Mouse (Mus musculus) kidney, adult 9 months (tissue): ENCODE measurements around the gene Polg2.
"Not testable (repeated sequence)": the region's sequence is repeated elsewhere in the genome, so short reads cannot be mapped to it uniquely, and the experiment has no call there.

ENCODE experiments used
- DNase-seq: peaks from one replicate; pipeline ENCODE4 v3.0.0; 2022

Polg2 gene

DNA sequence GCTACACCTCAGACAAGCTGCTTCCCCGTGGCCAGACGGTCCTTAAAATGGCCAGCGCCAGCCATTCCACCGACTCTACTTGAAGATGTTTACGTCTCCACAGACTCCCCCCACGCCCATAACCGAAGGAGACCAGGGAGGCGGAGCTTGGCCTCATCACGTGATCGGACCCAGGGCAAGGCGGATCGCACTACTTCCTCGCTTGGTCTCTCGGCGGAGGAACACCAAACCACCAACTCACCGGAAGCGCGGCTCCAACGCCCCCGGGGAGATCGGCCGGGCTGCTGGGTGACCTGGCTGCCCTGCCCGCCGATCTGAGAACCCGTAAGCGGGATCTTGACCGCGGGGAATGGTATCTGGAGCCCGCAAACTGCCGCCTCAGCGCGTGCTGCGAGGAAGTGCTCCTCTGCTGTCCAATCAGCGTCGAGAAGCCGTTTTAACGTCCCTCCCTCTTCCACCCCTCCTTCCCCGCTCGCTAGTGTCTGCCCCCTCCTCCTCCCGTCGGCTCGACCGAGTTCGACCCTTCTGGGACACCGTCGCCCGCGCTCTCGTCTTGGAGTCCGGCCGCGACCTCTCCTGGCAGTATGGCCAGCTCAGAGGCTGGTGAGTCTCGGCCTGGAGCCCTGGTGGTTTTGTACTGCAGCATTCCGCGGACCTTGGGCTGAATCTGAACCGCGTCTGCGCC is 9.6 kb upstream of the Polg2 start, which contains the start of the genes Ddx5 and Cep95:
TSS of gene Ddx5 (minus strand) at position 411 of the 685 bp plus-strand sequence.
TSS of gene Cep95 (plus strand) at position 478 of the 685 bp plus-strand sequence.
- peak; percentile 99 for DNase-seq

DNA sequence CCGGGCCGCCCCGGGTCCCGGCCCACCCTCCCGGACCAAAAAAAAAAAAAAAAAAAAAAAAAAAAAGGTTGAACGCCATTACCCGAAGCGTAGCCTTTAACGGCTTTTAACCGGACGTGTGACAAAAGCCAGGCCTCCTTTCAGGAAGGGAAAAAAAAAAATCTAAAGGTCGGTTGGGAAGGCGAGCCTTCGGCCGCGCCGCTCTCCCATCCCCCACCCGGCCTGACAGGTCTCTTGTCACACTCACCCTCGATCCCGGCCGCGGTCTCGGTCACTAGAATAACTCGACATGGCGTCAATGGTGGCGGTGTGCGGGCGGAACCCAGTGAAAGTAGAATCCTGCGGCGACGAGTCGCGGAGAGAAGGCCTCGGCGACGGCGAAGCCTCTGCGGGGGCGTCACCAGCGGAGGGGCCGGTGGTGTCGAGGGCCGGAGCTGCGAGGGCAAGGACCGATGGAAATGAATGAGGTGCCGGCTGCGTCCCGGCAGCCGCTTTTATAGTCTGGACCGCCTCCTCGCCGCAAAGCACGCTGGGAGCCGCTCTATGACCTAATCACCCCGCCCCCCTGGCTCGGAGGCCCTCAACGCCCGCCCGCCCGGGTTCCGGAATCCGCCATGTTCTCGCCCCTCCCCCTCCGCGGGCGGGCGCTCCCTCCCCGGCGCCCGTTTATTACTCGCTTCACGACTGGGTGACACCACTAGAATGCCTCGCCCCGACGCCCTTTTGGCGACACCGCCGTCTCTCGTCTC is 8.9 kb upstream of the Polg2 start:
- peak; percentile 98 for DNase-seq

GRCm38 (mm10) chr11:106787131-106788025 is 8.0 kb upstream of the Polg2 start:
- peak; percentile 97 for DNase-seq

DNA sequence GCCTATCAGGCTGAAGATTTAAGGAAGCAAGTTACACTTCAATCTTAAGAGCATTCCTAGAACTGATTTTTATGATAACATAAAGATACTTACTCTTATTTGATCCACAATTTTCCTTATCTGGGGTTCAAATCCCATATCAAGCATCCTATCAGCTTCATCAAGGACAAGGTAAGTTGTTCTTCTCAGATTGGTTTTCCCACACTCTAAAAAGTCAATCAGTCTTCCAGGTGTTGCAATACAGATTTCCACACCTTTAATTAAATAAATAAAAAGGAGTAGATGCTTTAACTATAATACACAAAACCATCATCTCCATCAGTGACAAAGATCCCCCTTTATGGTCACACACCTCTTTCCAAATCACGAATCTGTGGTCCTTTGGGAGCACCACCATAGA is 5.7 kb upstream of the Polg2 start:
- DNase-seq: no peak

- DNase-seq: no peak
Observed at GRCm38 (mm10) chr11:106784476-106784875, 5.1 kb upstream of the Polg2 start.

DNA sequence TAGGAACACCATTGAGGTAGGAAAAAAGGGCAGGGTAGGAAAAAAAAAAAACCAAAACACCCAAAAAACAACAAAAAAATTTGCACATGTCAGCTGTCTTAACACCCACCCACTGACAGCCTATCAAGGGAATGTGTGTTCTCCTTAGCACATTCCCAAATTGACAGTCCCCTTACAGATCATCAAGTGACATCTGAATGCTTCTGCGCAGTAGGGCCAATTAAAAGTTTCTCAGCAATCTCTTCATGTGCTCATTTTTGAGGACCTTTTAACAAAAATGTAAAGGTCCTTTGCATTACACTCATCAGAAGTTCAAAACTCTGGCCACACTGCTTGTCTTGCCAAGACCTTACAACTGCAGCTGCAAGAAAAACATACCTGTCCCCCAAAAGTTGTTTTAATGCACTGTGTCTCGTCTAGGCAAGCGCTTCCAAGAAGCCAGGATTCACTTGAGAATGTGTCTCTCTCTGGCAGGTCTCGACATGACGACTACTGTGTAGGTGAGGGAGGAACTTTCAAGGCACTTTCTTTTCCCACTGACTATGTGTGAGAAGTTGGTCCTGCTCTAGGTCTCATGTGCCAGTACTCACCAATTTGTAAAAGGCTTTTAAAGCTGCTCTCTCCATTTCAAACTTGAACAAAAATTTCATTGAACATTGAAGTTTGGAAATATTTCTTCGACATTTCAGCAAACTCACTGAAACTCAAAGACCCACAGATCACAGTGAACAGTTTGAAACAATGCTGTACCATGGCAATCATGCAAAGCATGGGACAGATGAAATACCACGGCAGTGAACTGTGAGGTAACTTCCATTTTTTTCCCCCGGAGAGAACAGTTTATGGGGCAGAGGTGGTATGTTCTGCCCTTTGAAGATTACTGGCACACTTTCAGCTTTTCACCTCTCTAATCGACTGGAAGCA is 3.8 kb upstream of the Polg2 start:
- DNase-seq: no peak

- DNase-seq: not testable (repeated sequence)
Observed at GRCm38 (mm10) chr11:106782271-106782670, 2.9 kb upstream of the Polg2 start.

DNA sequence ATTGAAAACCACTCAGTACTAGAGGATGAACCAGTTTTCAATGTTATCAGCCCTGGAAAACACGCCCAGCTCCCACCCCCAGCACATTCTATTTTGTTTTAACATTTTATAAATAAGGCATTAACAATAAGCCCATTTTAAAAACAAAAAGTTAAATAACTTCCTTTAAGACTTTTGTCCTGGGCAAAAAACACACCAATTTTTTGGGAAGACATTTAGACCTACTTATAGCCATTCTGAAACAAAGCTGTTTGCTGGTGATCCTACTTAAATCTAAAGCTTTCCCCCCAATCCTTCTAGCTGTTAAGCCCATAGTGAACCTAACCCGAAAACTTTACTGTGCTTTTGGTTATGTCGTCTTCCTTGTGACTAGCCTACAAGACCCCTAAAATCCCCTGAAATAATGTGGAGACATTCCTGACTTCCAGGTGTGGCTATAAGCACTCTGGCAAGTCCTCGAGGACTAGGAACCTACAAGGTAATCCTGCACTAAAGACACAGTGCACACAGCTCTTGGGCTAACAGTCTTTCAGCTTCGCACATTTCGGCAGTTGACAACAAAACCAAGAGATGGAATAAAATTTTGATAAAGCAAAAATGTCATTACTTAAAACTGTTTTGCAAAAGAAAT is 1.4 kb upstream of the Polg2 start:
- DNase-seq: no peak

DNA sequence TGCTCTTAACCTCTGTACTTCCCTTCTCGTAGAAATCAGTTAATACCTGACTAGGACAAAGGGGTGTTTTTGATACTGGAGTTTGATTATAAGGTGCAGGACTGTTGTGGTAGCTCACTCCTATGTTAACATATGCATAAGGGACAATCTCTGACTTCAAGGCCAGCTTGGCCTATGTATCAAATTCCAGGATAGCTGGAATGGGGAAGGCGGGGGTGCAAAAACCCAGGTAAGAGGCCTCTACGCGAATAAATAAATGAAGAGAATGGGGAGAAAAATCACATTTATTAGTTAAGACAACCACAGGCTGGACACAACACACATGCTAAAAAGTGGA is 720 bp upstream of the Polg2 start:
- no peak for DNase-seq

DNA sequence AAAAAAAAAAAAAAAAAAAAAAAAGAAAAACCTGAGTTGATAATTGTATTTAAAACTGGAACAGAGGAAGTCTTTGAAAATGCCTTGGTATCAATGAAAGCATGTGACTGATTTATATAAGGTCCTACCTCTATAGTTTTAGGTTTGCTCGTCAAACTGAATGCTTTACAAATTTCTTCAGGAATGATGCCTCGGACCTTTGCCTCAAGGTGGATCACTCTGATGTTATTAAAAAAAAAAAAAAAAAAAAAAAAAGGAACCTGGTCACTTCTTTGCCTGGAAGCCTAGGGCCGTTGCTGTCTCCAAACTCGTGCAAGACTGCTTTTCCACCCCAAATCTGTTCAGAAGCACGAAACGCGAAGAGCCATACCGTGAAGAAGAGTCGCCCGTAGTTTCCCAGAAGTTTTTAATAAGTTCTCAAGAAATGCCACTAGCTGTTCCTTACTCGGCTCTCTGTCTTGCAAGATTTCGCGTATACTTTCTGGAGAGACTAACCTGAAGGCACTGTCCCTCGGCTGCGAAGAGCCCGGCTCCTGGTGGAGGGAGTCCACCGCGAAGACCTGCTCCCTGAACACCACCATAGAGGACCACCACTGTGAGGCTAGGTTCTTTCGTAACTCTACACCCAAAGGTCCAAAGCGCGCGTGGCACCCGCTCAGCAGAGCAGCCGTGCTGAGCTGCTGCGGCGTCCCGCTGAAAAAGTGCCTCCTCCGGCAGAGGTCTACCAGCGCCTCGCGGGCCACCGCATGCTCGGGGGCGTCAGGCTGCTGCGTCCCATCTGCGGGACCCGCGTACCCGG is 549 bp downstream of the Polg2 start:
- no peak for DNase-seq

GRCm38 (mm10) chr11:106778132-106778531 is 1.2 kb downstream of the Polg2 start:
- no peak for DNase-seq

GRCm38 (mm10) chr11:106777395-106777794 is 1.9 kb downstream of the Polg2 start:
- DNase-seq: peak; percentile 65

- peak; percentile 79 for DNase-seq
Observed at GRCm38 (mm10) chr11:106776960-106777359, 2.4 kb downstream of the Polg2 start.

- no peak for DNase-seq
Observed at GRCm38 (mm10) chr11:106773061-106773460, 6.3 kb downstream of the Polg2 start.

DNA sequence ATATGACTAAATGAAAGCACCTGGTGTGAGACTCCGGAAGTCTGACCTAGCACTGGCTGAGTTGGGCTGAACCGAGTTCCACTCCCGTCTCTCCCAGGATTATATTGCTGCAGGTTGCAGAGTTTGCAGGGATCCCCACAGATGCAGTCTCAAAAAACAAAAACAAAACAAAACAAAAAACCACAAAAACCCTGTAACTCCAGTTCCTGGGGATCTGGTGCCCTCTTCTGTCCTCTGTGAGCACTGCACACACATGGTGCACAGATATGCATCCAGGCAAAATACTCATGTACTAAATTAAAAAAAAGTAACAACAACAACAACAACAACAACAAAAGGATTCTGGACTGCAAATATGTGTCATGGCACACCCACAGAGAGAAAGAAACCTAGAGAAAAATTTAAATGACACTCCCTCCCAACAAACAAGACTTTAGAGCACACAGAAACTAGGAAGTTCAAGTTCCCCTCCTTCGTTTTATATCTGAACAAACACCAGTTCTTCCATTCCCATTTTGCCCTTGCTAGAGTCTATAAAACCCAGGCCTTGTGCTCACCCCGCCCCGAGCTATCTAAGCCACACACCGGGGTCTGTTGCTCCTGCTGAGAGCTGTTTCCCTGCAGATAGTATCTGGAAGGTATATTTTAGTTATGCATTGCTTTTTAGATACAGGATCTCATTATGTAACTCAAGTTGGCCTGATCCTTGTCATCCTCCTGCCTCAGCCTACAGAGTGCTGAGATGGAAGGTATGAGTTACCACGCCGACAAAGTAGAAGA is 9.0 kb downstream of the Polg2 start:
- DNase-seq: no peak

- DNase-seq: no peak
Observed at GRCm38 (mm10) chr11:106767516-106767915, 11.8 kb downstream of the Polg2 start.

GRCm38 (mm10) chr11:106766611-106767162 is 12.7 kb downstream of the Polg2 start:
- DNase-seq: no peak

DNA sequence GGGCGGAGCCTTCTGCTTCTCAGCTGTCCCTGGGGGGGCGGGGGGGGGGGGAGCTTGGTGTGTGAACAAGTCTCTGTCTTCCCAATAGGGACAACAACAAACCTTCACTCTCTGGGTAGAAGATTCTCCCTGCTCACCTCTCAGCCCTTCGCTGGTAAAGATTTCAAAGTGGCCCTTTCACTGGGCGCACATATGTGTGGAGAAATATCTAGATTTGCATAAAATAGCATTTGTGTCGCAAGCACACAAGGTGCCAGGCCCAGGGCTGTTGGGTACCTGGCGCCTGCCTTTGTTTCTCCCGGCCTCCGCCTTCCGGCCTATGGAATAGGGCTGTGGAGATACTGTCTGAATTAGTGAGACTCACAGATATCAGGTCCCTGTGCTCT is 16.5 kb downstream of the Polg2 start:
- DNase-seq: no peak

DNA sequence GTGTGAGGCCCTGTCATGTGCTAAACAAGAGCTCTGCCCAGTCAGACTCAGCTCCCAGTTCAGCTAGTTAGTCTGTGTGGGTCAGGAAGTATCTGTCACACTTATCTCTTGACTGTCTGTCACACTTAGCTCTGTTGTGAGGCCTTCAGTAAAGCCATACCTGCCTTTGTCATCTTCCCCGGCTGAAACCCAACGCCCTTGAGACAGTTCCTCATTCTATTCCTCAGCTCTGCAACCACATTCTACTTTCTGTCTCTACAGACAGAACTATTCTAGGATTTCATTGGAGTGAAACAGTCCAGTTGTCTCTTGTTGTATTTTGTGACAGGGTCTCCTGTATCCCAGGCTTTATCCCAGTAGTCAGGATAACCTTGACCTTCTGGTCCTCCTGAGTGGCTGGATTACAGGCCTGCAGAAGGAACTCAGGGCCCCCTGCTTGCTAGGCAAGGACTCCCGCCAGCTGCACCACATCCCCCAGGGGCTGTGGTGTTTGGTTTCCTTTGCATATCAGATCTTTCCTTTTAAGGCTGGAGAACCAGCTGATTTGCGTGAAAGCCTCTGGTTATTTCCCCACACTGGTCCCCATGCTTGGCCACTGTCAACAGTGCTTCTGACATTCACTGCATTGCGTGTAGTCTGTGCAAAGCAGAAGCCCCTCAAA is 17.1 kb downstream of the Polg2 start:
- no peak for DNase-seq
